Mouse (Mus musculus) frontal cortex, adult (tissue): Measurements from ENCODE around the gene Rap2b.

Source experiments
- ATAC-seq: cut with Nextera tagmentation; 2 replicates; pipeline ENCODE4 v1.9.2; 2017; ENCODE audit warnings: mild to moderate bottlenecking, moderate library complexity, mixed read lengths; ENCODE audit not compliant: low TSS enrichment

The Rap2b gene

DNA sequence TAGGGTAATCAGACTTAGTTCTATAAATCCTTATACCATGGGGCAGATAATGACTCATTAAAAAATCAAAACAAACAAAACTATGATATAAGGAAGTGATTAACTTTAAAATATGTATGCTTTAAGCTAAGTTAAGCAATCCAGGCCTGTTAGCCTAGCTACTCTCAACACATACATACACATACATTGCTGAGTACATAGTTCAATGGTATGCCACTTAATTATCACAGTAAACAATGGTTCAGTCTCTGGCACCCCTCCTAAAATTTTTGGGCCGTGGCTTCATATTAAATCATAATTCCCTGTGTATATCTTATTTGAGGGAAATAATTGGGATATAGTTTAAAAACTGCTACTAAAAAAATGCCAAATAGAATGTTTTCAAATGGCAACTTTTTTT lies at the start of gene Rap2b:
TSS of gene Rap2b (plus strand) at position 301 of the 400 bp plus-strand sequence.
- ATAC-seq: no peak

DNA sequence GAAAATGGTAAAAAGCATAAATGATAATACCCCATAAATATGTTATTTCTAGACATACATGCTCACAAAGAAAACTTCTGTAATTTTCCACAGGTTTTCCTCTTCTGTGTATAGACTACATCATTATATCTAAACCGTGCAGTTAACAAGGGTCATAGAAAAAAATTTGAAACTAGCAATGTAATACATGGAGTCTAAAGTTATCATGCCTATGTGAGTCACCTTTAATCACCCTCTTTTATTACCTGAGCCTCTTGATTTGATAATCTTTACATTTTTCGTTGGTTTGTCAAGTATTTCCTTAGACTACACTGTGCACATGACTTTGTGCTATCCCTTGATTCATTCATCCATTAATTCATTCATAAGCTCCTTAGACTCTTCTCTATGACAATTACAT lies 46.4 kb upstream of the Rap2b start:
- ATAC-seq: no peak

GRCm38 (mm10) chr3:61320031-61320430 lies 41.4 kb upstream of the Rap2b start:
- peak; percentile 79 for ATAC-seq

- no peak for ATAC-seq
Observed at GRCm38 (mm10) chr3:61321632-61322031, 39.8 kb upstream of the Rap2b start.

GRCm38 (mm10) chr3:61336205-61336604 lies 25.2 kb upstream of the Rap2b start:
- ATAC-seq: no peak

DNA sequence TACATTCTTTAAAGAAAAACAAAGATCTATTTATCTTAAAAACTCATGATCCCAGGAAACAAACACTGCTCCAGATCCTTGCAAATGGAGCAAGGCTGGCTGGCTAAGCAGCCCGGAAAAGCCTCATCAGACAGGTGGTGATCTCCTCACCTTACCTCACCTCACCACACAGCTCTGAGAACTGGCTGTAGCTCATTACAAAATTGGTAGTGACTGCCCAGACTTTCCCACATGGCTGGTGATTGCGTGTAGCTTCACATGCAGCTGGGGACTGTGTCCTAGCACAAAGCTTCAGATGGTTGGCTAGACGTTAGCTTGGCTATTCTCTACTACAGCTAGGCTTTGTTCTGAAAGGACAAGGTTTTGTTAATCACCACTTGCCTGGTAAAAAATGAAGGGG lies 24.2 kb upstream of the Rap2b start:
- ATAC-seq: no peak

DNA sequence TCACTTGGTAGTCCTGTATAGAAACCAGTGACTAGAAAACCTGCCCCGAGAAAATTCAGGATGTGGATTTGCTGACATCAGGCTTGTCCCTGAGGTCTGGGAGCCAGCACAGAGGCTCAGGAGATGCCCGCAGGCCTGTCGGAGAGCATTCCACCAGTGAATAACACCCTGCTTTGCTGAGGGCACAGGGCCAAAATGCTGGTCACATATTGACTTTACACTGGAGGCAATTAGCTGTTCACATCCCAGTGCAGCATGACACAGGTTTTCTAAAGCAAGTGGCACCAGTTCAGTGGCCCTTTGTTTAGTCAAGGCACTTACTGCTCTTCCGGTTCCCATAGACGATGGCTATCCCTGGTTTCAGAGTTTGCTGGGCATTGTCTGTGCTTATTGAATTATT lies 21.1 kb upstream of the Rap2b start:
- no peak for ATAC-seq

- peak; percentile 96 for ATAC-seq
Observed at GRCm38 (mm10) chr3:61344031-61344430, 17.4 kb upstream of the Rap2b start.

- no peak for ATAC-seq
Observed at GRCm38 (mm10) chr3:61345636-61346035, 15.8 kb upstream of the Rap2b start.

GRCm38 (mm10) chr3:61348036-61348614 lies 13.3 kb upstream of the Rap2b start:
- ATAC-seq: no peak

DNA sequence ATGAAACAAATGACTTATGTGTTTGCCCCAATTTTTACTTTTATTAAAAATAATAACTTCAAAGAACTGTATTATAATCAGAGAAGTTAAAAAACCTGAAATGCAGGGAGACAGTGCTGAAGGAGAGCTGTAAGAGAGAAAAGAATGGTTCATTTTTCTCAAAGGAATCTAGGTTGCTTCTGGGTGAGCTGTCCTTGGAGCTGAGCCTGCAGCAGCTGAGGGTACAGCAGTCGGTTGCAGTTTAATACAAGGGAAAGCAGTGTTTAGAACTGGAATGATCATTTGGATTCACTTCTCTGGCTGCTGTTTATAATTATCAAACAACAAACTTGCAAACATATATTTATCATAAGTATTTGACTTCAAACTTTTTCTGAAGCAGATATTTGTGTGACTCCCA lies 12.0 kb upstream of the Rap2b start:
- ATAC-seq: peak; percentile 92

DNA sequence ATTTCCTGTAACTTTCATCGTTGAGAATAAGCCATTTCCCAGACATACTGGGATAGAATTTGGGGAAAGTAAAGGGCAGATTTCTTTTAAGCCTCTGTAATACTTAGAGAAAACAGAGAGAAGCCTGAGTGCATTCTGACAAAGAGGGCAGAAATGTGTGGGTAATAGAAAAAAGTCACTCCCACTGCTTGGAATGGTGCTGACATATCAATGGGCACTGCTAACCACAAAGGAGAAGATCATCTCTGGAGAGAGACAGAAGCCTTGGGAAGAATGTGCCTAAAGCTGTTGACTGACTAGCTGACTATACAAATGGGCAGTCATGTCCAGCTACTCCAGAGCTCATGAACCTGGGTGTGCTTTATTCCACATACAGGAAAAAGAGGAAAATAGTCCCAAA lies 6.0 kb upstream of the Rap2b start:
- no peak for ATAC-seq

DNA sequence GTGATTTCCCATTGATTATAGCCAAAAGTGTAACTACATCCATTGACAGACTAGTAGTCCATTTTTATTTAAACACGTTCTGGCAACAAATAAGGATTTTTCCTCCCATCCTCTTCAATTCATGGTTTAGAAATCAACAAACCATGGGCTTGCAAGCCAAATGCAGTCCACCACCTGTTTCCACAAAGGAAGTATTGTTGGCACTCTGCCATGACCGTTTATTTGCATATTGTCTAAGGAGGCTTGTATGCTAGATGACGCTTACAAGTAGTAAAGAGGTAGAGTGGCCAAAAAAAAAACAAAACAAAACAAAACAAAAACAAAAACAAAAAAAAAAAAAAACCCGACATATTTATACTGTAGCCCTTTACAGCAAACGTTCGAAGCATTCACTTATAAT lies 3.3 kb upstream of the Rap2b start:
- no peak for ATAC-seq

DNA sequence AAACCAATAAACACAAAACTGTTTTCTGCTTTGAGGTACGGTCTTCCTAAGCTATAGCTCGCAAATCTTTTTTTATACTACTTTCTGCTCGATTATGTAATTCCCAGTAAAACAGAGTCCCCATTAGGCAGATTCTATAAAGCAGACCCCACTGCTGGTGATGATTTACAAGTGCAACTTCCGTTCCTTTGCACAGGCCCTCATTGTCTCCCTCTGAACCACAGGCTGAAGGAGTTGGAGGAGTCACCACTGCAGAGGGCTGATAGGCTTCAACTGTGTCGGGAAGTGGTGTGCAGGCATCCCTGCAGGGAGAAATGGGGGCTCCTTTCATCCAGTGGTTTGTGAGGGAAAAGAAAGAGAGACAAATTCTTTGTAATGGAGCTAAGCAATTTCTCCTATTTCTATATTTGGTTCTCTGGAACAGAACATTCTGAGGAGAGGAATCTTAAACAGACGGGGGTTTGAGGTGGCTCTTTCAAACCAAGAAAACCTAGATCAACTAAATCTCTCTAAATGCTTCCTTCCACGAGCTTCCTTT lies 2.6 kb upstream of the Rap2b start:
- peak; percentile 42 for ATAC-seq

- 0 out of 2 replicates have a peak, but pooled peaks have one; percentile 1 for ATAC-seq
Observed at GRCm38 (mm10) chr3:61362821-61363160, 1.4 kb downstream of the Rap2b start.

GRCm38 (mm10) chr3:61363161-61363988 lies 1.9 kb downstream of the Rap2b start:
- ATAC-seq: peak; percentile 66

- ATAC-seq: peak; percentile 66
Observed at GRCm38 (mm10) chr3:61363989-61364660, 2.7 kb downstream of the Rap2b start.

GRCm38 (mm10) chr3:61364661-61364977 lies 3.2 kb downstream of the Rap2b start:
- ATAC-seq: no peak

DNA sequence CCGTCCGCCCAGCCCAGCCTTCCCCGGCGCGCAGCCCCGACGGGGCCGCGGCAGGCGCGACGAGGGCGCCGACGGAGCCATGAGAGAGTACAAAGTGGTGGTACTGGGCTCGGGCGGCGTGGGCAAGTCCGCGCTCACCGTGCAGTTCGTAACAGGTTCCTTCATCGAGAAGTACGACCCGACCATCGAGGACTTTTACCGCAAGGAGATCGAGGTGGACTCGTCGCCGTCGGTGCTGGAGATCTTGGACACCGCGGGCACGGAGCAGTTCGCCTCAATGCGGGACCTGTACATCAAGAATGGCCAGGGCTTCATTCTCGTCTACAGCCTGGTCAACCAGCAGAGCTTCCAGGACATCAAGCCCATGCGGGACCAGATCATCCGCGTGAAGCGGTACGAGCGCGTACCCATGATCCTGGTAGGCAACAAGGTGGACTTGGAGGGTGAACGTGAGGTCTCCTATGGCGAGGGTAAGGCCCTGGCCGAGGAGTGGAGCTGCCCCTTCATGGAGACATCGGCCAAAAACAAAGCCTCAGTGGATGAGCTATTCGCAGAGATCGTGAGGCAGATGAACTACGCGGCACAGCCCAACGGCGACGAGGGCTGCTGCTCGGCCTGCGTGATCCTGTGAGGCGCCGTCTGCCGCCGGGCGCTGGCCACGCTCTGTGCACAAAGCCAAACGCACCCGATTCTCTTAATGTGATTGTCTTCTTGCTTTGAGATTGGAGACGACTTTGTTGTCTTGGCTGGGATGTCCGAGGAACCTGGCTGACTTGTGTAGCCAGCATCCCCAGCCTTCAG lies 3.7 kb downstream of the Rap2b start:
- peak; percentile 7; the same call in 1 of the 2 replicates for ATAC-seq

DNA sequence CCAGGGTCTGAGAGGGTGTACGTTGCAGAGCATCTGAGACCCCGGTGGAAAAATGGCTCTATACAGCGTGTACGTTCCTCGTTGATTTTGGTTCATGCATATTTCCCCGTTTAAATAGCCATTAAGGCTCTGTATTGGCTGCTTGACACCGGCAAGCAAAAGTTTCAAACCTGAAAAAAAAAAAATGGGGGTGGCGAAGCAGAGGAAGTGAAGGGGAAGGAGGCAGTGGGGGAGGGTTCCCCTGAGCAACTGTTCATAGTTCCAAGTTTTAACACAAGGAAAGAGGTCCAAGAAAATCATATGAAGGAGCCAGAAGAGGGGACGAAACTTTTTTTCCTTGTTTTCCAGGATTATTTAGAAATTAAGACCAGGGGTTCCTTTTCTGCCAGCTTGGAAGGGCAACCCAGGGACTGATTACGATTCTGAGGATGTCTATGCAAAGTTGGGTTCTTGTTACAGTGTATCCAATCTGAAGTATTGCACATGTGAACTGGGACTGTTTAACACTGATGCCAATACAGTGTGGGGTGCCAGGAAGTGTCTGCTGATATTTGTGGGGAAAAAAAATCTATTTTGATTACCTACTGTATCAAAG lies 4.4 kb downstream of the Rap2b start, which contains the start of gene B430305J03Rik:
TSS of gene B430305J03Rik (minus strand) at position 173 of the 595 bp plus-strand sequence.
- no peak for ATAC-seq

DNA sequence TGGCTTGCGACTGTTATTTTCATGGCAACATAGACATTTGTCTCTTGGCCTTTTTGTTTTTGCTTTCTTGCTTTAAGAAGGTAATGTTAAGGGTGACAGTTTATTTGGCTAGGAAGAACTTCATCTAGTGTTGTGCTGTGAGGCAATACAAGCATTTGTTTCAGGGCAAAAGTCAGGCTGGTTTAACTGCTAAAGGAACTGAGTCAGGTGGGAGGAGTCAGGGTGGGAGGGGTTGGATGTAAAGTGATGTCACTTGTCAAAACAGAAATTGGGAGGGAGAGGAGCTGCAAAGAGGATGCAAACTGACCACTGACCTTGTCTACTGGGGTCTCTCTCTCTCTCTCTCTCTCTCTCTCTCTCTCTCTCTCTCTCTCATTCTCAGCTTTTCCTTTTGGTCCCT lies 7.0 kb downstream of the Rap2b start:
- no peak for ATAC-seq
